Mouse (Mus musculus): ENCODE data around the gene Tent4b. TPM values are rescaled to one million over a fixed set of nuclear protein-coding genes. Genes with fewer than 3 reads are reported as not detected.

Gene Tent4b
- total RNA-seq, 2 experiments from 2014 or later = 36.4 to 38.5 TPM

GRCm38 (mm10) chr8:88274090-88274489 is 75.1 kb downstream of the Tent4b start:
- DNase-seq (ENCODE audit: low spot score in 2 of 2) = no peak

- DNase-seq (ENCODE audit: low spot score in 2 of 2) = no peak
These were observed 80.2 kb downstream of the Tent4b start for GRCm38 (mm10) chr8:88279220-88279619.

- no peak for DNase-seq (ENCODE audit: low spot score in 2 of 2)
These were observed 80.7 kb downstream of the Tent4b start for GRCm38 (mm10) chr8:88279670-88280069.

GRCm38 (mm10) chr8:88280904-88281303 is 81.9 kb downstream of the Tent4b start:
- no peak for DNase-seq (ENCODE audit: low spot score in 2 of 2)

DNA sequence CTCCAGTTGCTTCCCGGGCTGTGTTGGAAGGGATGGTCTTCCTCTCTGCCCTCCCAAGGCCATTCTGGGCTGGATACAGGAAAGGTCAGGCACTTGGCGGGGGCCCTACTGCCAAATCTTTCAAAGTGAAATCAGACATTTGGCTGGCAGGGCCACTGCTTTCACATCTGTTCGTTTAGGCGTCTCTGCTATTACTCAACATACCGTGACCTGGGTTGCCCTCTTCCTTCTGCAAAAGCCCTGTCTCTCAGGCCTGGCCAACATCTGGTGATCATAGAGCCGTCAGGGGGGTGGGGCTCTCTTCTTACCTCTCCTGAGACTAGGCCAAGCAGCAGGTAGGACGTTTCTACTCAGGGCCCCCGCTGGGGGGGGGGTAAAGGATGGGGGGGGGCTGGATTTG is 83.7 kb downstream of the Tent4b start:
- DNase-seq (ENCODE audit: low spot score in 2 of 2) = peak in 1 of 2 experiments; percentile 35

DNA sequence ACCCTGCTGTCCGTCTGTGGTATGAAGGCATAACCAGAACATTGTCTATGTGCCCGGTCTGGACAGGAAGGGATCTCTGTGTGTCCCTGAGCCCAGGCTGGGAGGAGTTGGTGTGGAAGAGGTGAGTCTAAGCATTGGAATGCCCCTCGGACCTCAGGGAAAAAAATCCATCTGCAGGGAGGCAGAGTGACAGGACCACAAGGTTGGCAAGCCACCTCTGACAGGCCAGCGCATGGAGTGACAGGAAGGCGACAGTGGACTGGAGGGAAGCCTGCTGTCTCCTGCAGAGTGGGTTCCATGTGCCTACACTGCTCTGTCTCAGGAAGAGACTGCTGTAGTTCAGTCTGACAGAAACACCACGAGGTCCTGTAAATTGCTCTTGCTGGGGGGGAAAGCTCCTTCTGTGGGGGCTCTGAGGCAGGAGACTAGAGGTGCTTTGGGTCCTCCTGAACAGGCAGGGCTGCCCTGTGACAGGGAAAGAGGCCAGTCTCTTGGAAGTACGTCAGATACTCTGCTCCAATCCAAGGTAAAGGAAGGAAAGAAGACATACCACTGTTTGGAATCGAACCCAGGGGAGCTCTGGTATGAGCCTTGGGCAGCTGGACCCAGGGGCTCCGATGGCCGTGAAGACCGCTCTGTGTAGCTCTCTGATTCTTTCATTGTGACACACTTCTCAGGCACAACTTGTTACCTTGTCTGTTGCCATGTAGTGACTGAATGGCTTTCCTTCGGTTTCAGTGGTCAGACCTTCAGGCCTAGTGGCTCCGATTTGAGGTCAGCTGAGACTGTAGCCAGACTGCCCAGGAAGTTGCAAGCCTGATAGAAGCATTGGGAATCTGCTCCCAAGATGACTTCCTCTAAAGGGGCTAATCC is 84.5 kb downstream of the Tent4b start:
- no peak for DNase-seq (ENCODE audit: low spot score in 2 of 2)

DNA sequence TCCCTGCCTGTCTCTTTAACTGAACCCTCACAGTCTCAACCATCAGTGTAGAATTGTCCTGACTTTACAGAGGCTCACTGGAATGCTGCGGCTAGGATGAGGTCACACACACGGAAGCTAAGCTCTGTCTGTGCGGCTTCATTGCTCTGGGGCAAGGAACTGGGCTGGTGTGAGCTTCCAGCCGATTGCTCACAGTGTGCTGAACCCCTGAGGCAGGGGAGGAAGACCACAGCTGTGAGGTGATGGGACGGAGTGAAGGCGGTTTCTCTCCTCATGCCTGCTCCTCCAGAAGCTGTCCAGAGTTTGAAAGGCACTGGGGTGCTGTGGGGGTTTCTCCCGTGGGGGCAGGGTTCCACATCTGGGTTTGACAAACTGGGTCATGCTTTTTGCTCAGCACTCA is 85.7 kb downstream of the Tent4b start:
- DNase-seq (ENCODE audit: low spot score in 2 of 2) = no peak

DNA sequence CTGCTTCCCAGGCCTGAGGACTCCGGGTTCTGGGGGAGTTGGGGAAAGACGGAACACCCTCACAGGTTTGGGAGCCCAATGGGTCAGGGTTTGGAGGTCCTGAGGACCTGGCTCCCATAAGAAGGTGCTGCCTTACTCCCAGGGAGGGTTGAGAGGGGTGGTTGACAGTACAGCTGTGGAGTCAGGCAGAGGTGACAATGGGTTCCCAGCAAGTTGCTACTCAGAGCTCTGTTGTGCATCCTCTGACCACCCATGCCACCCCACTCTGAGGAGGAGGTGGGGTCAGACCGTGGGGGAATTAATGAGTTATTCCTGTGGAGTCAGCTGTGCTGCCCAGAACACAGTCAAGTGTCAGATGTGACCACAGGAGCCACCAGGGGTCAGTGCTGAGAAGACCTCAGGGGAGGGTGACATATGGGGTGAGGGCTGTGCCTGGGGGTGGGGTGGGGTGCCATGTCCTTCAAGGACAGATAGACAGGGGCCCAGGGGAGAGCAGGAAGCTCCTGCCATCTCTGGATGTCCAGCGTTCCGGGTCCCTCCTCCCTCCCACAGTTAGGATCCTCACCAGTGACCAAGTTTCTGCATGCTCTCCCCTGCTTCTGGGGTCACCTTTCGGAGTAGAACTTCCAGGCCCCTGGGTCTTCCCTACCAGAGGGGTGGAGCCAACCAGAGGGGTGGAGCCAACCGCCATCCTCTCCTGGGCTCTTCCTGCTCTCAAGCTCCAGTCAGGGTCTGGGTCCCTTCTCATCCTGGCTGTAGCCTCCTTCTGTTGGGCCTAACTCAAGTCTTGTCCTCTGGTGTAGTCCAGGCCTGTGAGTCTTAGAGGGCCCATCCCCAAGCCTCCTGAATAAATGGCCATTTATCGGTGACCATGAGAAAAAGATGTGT is 86.7 kb downstream of the Tent4b start:
- no peak for DNase-seq (ENCODE audit: low spot score in 2 of 2)

- no peak for DNase-seq (ENCODE audit: low spot score in 2 of 2)
These were observed 87.5 kb downstream of the Tent4b start for GRCm38 (mm10) chr8:88286421-88286960.

GRCm38 (mm10) chr8:88288622-88289242 is 89.7 kb downstream of the Tent4b start:
- DNase-seq (ENCODE audit: low spot score in 2 of 2) = no peak

DNA sequence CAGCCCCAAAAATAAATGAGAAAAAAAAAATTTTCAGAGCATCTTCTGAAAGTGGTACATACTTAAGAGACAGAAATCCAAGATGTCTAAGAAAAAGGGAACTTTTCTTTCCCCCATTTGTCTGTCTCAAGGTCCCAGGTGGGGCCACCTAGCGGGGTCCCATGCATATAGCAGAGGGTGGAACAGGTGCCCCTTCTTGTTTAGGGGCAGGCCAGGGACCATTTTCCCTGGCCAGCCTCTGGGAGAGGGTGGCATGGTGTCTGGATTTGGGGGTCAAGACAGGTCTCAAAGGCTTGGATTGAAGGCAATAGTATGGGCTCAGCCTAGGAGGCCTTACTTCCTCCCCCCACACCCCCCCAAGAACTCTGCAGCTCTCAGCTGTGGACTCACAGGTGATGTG is 90.9 kb downstream of the Tent4b start:
- DNase-seq (ENCODE audit: low spot score in 2 of 2) = no peak

- DNase-seq (ENCODE audit: low spot score in 2 of 2) = no peak
These were observed 91.6 kb downstream of the Tent4b start for GRCm38 (mm10) chr8:88290326-88291304.

- DNase-seq (ENCODE audit: low spot score in 2 of 2) = no peak
These were observed 92.3 kb downstream of the Tent4b start for GRCm38 (mm10) chr8:88291305-88291690.

- DNase-seq (ENCODE audit: low spot score in 2 of 2) = no peak
These were observed 93.9 kb downstream of the Tent4b start for GRCm38 (mm10) chr8:88292926-88293325.

DNA sequence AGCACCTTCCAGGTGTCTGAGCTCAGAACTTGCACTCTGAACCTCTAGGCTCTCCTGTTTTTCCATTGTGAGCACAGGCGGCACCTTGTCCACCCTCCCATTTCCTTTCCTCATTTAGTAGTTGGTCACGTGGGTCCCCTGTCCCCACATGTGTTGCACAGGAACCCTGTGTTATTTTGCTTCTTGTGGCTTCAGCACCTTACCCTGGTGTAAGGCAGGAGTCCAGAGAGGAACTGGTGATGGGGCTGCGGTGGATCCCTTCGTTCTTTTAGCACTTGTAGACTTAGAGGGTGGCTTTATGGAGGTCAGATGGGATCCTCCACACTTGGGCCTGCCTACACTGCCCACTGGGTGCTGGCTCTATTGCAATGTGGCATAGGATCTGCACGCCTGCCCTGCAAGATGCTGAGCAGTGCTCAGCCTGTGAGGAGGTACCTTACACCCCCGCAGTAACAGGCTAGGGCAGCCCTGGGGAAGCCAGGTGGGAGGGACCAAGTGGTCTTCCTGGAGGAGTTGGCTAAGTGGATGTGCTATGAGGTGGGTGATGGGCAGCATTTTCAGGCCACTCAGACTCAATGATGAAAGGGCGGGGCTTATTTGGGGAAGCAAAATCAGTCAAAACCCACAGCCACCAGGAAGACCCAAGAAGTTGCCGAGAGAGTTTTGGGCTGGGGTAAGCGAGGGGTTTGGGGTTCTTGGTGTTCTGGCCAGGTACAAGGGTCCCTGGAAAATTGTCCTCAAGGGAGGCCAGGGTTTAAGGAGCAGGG is 94.8 kb downstream of the Tent4b start:
- no peak for DNase-seq (ENCODE audit: low spot score in 2 of 2)

- DNase-seq (ENCODE audit: low spot score in 2 of 2) = no peak
These were observed 96.0 kb downstream of the Tent4b start for GRCm38 (mm10) chr8:88294977-88295376.

- no peak for DNase-seq (ENCODE audit: low spot score in 2 of 2)
These were observed 99.1 kb downstream of the Tent4b start for GRCm38 (mm10) chr8:88297976-88298732.

- no peak for DNase-seq (ENCODE audit: low spot score in 2 of 2)
These were observed 99.7 kb downstream of the Tent4b start for GRCm38 (mm10) chr8:88298733-88299103.

Data from adrenal gland, postnatal 4 days (tissue).